Mouse (Mus musculus) stomach, postnatal 0 days (tissue): ENCODE data around the gene Abhd2. TPM values are rescaled to one million over a fixed set of nuclear protein-coding genes. Genes with fewer than 3 reads are reported as not detected.

Source experiments
- ATAC-seq: fragments of 200-750 bp; cut with Nextera tagmentation; 2 replicates; pipeline ENCODE4 v1.8.0; 2017; ENCODE audit not compliant: low FRiP score, low TSS enrichment
- DNase-seq: peaks from one replicate; pipeline ENCODE4 v3.0.0-alpha.2; 2016; ENCODE audit warnings: low spot score
- H3K27ac ChIP-seq: fragments of 300-500 bp; sonication (generic); replicated peaks from 2 replicates; pipeline ENCODE4 v1.5.1; 2014; ENCODE audit warnings: mild to moderate bottlenecking, control low read depth
- H3K27me3 ChIP-seq: fragments of 300-500 bp; sonication (generic); 2 replicates; pipeline ENCODE4 v1.6.1; 2014; ENCODE audit warnings: low read length; ENCODE audit not compliant: control insufficient read depth, insufficient read depth
- H3K36me3 ChIP-seq: fragments of 300-500 bp; sonication (generic); 2 replicates; pipeline ENCODE4 v1.6.1; 2014; ENCODE audit warnings: low read length, mixed read lengths; ENCODE audit not compliant: control insufficient read depth, insufficient read depth
- H3K4me1 ChIP-seq: fragments of 300-500 bp; sonication (generic); replicated peaks from 2 replicates; pipeline ENCODE4 v1.6.1; 2014; ENCODE audit warnings: antibody characterized with exemption; ENCODE audit not compliant: control insufficient read depth, insufficient read depth
- H3K4me2 ChIP-seq: fragments of 300-500 bp; sonication (generic); replicated peaks from 2 replicates; pipeline ENCODE4 v1.6.1; 2014; ENCODE audit warnings: low read depth, mild to moderate bottlenecking, control low read depth, moderate library complexity
- H3K4me3 ChIP-seq: fragments of 300-500 bp; sonication (generic); 2 replicates; pipeline ENCODE4 v1.5.1; 2014; ENCODE audit warnings: low read depth, low read length, control low read depth
- H3K9ac ChIP-seq: fragments of 300-500 bp; sonication (generic); 2 replicates; pipeline ENCODE4 v1.6.1; 2014; ENCODE audit warnings: mild to moderate bottlenecking, low read length, control low read depth, mixed read lengths
- H3K9me3 ChIP-seq: fragments of 300-500 bp; sonication (generic); 2 replicates; pipeline ENCODE4 v1.6.1; 2016; ENCODE audit warnings: low read length; ENCODE audit not compliant: control insufficient read depth
- CTCF ChIP-seq: IDR thresholded peaks from 2 replicates; pipeline ENCODE4 v1.5.1; 2016; ENCODE audit warnings: antibody characterized with exemption, low read depth, mild to moderate bottlenecking, moderate library complexity
- EP300 ChIP-seq: optimal IDR thresholded peaks from 2 replicates; pipeline ENCODE3; 2016; ENCODE audit warnings: antibody characterized with exemption
- WGBS: fragments of 180-500 bp; shearing (Covaris S2); extraction: QIAGEN DNeasy Blood & Tissue Kit; methylation state at CpG from one replicate; pipeline ENCODE4 v1.1.7; 2014; 5-methylcytosine and 5-hydroxymethylcytosine counted together
- polyA plus RNA-seq: library from polyadenylated mRNA; unstranded; fragments of >200 nt; fragmentation: Nextera tagmentation; extraction: Ambion mirVana; gene quantifications from 2 replicates; pipeline ENCODE4 v1.2.1, GENCODE M21; 2015

Abhd2 gene
- polyA plus RNA-seq, 1 experiment from 2014 or later = 27.5 TPM

DNA sequence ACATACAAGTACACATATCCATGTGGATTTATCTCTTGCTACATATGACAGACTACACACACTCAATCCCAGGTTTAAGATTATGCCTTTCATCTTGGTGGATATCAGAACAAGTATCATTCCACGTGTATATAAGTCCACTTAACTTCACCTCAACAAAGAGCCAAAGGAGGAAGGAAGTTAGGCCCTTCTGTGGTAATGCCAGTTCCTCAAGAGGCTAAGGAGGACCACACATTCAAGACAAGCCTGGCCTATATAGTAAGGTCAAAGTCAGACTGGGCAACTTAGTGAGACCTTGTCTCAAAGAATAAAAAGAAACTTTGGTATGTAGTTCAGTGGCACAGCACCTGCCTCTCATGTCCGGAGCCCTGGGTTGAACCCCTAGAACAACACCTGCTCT, 41.4 kb upstream of the Abhd2 start:
- DNase-seq (no peak), ATAC-seq (no peak)
- no peaks in the 10 kb centered on the region for H3K27me3 ChIP-seq
- no peak overlapping the region for H3K4me2 ChIP-seq
- no peaks in the 10 kb centered on the region for H3K36me3 ChIP-seq
- no peaks in the 10 kb centered on the region for H3K4me1 ChIP-seq
- no peaks in the 10 kb centered on the region for H3K9me3 ChIP-seq
- H3K9ac ChIP-seq = no peak overlapping the region
- H3K4me3 ChIP-seq = no peak overlapping the region
- TF ChIP-seq CTCF (no peak), EP300 (no peak)
- whole genome bisulfite sequencing = 62% methylated on average over 2 of the region's 2 CpGs
- no peak overlapping the region for H3K27ac ChIP-seq

DNA sequence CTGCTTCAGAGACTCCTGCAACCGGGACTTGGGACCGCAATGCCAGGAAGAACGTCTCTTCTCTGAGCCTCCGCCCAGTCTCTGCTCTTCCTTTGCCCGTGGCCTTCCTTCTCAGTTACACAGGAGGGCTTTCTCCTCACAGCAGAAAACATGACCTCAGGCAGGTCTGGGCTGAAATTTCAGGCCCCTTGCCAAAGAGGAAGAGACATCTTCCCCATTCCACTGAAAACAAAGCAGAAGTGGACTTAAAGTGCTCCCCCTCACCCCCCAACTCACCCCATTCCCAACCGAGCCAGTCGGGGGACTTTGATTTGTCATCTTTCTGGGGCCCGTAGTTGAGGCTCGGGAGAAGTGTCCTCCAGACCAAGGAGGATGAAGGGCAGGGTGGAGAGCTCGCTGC, 41.0 kb upstream of the Abhd2 start:
- Histone ChIP-seq H3K4me1 (no peaks in the 10 kb centered on the region), H3K9ac (no peak overlapping the region), H3K36me3 (no peaks in the 10 kb centered on the region), H3K27ac (no peak overlapping the region), H3K4me3 (no peak overlapping the region), H3K9me3 (no peaks in the 10 kb centered on the region), H3K4me2 (no peak overlapping the region), H3K27me3 (no peaks in the 10 kb centered on the region)
- DNase-seq (no peak), ATAC-seq (no peak)
- WGBS = 76% methylated on average over 10 of the region's 10 CpGs
- TF ChIP-seq EP300 (no peak), CTCF (no peak)

DNA sequence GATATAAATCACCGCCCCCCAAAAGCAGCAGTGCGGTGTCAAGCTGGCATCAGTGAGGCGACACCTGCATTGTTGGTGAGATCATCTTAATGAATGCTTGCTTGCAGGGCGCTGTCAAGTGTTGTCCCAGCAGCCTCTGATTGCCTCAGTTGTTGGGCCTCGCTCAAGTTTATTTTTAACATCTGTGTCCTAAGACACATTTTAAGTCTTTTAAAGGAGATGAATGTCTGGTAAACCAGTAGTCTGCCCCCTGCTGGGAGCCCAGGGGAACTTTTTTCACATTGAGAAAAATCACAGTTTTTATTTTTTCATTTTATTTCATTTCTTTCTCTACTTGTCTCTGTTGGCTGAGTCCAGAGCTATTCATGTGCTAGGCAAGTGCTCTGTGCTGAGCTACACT, 34.3 kb upstream of the Abhd2 start:
- peak; percentile 79 for TF ChIP-seq CTCF
- no peak for TF ChIP-seq EP300
- Histone ChIP-seq H3K9me3 (no peaks in the 10 kb centered on the region), H3K4me2 (no peak overlapping the region), H3K27me3 (no peaks in the 10 kb centered on the region), H3K36me3 (no peaks in the 10 kb centered on the region), H3K4me1 (no peaks in the 10 kb centered on the region), H3K9ac (no peak overlapping the region), H3K4me3 (no peak overlapping the region), H3K27ac (no peak overlapping the region)
- ATAC-seq (no peak), DNase-seq (peak; percentile 38)
- 71% methylated on average over 5 of the region's 5 CpGs for WGBS

DNA sequence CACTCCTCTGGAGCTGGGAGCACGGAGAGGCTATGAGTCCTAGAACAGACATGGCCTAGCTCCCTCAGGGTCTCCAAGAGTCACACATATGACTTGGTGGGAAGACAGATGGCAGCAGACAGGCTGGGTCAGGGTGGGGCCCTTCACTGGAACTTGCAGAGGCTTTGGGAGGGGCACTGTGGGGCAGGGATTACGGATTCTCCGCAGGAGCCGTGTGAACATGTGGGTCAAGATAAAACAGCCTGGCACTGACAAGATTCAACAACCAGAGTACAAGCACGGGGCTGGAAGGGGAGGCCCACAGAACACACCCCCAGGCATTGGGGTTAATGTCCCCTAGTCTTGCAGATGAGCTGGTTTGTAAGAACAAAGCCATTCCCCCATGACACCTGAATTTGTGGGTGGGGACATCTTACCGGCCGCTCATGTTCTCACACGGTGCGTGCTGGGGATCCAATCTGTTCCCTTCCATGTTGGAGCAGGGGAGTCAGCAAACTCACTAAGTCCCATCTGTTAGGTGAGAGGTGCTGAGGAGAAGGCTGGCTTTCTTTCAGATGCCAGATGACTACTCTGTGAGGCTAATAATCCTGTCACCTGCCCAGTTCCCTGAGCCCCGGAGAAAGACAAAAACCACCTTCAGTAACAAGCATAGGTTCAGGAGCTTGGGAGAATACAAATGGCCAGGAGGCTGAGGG, 30.9 kb upstream of the Abhd2 start:
- ATAC-seq = no peak
- Histone ChIP-seq H3K9me3 (no peaks in the 10 kb centered on the region), H3K36me3 (no peaks in the 10 kb centered on the region), H3K4me1 (no peaks in the 10 kb centered on the region), H3K27ac (no peak overlapping the region), H3K9ac (no peak overlapping the region), H3K4me3 (no peak overlapping the region), H3K4me2 (no peak overlapping the region), H3K27me3 (no peaks in the 10 kb centered on the region)
- no peak for DNase-seq
- no peak for TF ChIP-seq CTCF
- TF ChIP-seq EP300 = no peak
- WGBS = 59% methylated on average over 10 of the region's 10 CpGs

DNA sequence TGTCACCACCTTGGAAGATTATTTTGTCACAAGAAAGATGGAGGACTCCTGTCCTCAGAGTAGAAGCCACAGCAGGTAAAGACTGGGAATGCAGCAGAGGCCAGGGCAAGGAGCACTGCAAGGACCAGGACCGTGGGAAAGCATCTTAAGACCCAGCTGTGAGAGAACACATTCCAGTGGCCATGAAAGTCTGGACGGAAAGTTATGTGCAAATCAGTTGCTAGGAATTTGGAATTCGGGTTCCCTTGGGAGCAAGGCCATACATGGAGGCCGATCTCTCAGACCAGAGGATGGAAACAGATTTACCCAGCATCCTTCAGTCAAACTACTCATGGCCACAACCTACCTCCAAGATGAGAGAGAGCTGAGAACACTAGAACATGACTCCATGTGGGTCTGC, 29.8 kb upstream of the Abhd2 start:
- Histone ChIP-seq H3K4me1 (no peaks in the 10 kb centered on the region), H3K4me2 (no peak overlapping the region), H3K27ac (no peak overlapping the region), H3K36me3 (no peaks in the 10 kb centered on the region), H3K4me3 (no peak overlapping the region), H3K9ac (no peak overlapping the region), H3K9me3 (no peaks in the 10 kb centered on the region), H3K27me3 (no peaks in the 10 kb centered on the region)
- ATAC-seq (no peak), DNase-seq (no peak)
- 65% methylated on average over 4 of the region's 4 CpGs for WGBS
- TF ChIP-seq EP300 (no peak), CTCF (no peak)

DNA sequence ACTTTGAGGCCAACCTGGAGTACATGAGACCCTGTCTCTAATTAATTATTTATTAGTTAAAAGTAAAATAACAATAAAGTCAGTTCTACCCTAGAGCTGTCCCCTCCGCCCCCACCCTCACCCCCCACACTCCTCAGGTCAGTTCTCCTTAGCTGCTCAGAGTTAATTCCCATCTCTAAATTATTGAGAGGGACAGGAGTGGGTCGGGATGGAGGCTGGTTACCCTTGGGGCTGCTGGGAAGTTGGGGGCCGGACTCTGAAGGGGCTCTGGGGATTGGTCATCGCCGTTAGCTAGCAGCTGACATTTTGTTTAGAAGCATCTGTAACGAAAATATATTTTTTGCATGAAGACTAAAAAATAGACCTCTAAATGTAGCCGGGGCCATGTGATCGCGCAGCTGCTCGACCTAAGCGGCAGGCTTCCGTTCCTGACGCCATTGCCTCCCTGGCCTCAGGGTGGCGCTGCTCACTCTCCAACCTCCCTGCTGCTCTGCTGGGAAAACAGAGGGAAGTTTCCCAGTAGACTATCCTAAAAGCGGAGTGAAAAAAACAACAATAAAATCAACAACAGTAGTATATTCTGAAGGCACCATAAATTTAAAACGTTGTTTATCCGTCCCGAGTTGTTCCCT, 26.8 kb upstream of the Abhd2 start:
- TF ChIP-seq CTCF = peak; percentile 97
- no peak for TF ChIP-seq EP300
- no peak overlapping the region for H3K4me3 ChIP-seq
- H3K4me2 ChIP-seq = 0 out of 2 replicates have a peak overlapping the region, but pooled peaks have one; percentile 17
- no peaks in the 10 kb centered on the region for H3K4me1 ChIP-seq
- H3K9me3 ChIP-seq = no peaks in the 10 kb centered on the region
- no peaks in the 10 kb centered on the region for H3K36me3 ChIP-seq
- ATAC-seq = peak; percentile 72
- no peaks in the 10 kb centered on the region for H3K27me3 ChIP-seq
- no peak overlapping the region for H3K27ac ChIP-seq
- peak; percentile 84 for DNase-seq
- no peak overlapping the region for H3K9ac ChIP-seq
- WGBS = 12% methylated on average over 18 of the region's 18 CpGs
